Mouse (Mus musculus): ENCODE measurements around the gene Ctnna3.
A peak's percentile ranks its signal among the peaks of the same experiment; 100 is the strongest.
"Not testable (repeated sequence)": the region's sequence is repeated elsewhere in the genome, so short reads cannot be mapped to it uniquely, and the experiment has no call there.

Gene Ctnna3

DNA sequence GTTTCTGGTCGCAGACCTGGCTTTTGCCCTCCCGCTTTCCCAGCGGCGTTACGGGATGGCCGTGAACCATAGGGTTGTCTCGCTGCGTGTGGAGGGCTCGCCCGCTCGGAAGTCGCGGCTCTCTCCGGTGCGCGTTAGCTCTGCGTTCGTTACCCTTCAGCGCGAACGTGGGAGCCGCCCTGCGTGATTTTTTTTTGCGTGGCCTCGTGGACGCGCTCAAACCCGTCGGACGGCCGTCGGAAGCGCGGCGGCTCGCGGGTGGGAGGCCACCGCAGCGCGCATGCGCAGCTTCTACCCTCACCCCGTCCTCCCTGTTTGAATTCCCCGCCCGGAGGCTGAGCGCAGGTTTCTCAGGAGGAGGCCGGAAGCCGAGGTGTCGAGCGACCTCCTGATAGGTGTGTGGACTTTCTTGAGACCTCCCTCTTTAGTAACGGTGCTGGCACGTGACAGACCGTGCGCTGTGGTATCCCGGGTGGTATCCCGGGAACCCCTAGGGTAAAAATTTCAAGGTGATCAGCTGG is at the start of gene Ctnna3:
TSS of gene Ctnna3 (plus strand) at position 314 of the 521 bp plus-strand sequence.
- DNase-seq (ENCODE audit: low read depth, low spot score) = peak; percentile 98

DNA sequence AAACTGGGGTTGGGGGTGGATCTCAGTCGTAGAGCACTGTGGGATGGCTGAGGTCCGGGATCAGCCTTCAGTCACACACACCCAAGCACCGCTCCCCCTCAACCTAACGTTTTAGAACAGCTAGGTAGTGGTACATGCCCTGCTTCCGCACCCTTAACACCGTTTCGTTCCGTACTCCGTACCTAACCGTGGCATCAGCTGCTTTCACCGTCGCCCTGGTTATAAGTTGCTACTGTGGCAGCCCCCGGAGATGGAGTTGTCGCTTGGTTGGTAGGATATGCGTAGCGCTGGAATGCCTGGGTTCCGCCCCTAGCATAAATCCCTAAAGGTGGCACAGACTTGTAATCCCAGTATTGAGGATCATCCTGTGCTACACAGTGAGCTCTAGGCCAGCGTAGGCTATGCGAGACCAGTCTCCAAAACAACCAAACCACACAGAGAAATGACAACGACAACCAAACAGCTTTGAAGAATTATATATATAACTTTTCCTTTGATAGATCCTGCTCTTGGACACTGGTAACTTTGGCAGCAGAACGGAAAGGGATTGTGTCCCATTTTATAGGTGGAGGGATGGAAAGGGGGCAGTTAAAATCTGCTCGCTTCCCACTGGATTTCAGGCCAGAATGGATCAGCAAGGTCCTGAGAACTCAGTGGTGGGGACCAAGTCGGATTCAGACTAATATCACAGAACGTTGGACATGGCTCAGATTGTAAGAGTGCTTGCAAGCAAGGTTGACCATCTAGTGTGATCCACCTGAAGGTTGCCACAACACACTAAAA is 48.2 kb upstream of the Ctnna3 start, which contains the start of gene Sirt1:
TSS of gene Sirt1 (minus strand) at position 207 of the 783 bp plus-strand sequence.
- DNase-seq (ENCODE audit: low read depth, low spot score) = peak; percentile 16

DNA sequence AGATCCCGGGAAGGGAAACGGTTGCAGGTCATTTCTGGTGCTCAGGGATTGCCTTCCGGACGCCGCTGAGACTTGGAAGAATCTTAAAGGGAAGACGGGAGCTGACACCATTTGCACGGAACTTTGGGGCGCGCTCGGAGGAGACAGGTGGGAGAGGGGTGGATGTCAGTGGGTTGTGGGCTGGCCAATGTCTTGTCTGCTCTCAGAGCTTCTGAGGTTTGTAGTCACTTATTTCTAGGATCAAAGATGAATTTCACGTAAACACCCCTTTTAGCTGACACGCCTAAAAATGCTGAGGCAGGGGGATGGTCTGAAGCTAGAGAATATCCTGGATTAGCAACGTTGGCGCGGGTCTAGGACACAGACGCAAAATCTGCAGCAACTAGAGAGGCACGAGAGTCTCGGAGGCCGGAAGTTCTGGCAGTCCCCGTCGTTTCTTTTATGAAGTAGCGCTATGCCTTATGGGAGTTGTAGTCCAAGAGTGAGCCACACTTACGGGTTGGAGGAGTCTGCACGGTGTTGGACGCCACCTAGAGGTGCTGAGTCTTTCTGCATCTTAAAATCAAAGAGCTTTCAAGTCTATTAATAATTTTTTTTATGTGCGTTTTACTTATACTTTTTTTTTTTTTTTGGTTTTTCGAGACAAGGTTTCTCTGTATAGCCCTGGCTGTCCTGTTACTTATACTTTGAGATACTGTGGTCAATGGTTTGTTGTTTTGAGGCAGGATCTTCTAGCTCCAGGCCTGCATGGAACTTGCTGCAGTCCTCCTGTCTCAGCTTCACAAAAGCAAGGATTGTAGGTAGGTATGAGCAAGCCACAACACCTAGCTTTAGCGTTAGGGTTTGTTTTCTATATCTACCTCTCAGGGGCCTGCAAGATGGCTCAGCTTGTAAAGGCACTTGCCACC is 47.3 kb upstream of the Ctnna3 start, which contains the start of gene Dnajc12:
TSS of gene Dnajc12 (plus strand) at position 72 of the 908 bp plus-strand sequence.
- DNase-seq (ENCODE audit: low read depth, low spot score) = peak; percentile 99

DNA sequence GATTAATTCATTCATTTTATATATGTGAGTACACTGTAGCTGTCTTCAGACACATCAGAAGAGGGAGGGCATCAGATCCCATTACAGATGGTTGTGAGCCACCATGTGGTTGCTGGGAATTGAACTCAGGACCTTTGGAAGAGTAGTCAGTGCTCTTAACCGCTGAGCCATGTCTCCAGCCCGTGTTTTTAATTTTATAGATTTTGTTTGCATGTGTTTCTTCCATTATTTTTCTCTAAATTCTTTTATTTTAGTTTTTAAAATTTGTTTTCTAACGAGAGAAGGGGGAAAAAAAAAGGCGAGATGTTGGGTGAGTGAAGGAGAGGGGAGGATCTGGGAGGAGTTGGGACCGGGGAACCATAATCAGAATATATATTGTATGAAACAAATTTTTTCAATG is 44.0 kb upstream of the Ctnna3 start:
- DNase-seq (ENCODE audit: low read depth, low spot score) = not testable (repeated sequence)

DNA sequence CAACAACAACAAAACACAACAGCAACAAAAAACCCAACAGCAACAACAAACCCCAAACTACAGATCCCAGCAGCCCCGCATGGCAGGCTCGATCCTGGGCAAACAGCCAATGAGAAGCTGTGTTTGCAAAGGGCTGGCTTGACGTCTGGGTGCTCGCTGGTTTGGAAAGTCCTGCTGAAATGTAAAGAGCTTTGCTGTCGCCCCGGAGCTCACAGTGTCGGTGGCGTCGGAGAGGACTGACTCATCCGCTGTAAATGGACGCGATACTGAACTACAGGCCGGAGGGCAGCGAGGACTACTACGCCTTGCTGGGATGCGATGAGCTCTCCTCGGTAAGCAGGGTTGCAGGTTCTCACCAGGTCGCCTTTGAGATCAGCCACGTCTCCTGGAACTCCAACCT is 43.5 kb upstream of the Ctnna3 start:
- DNase-seq (ENCODE audit: low read depth, low spot score) = peak; percentile 87

DNA sequence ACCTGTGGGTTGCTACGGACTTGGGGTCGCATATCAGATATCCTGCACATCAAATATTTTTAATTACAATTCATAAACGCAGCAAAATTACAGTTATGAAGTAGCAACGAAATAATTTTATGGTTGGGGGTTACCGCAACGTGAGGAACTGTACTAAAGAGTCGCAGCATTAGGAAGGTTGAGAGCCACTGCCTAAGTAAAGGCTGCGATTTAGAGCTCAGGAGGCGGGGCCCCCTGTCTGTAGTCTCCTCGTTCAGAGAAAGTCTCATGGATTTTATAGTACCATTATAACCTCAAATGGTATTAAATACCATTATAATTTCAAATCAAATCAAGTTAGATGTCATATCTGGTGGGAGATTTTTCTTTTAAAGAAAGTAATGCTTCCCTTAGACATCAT is 42.9 kb upstream of the Ctnna3 start:
- DNase-seq (ENCODE audit: low read depth, low spot score) = no peak

DNA sequence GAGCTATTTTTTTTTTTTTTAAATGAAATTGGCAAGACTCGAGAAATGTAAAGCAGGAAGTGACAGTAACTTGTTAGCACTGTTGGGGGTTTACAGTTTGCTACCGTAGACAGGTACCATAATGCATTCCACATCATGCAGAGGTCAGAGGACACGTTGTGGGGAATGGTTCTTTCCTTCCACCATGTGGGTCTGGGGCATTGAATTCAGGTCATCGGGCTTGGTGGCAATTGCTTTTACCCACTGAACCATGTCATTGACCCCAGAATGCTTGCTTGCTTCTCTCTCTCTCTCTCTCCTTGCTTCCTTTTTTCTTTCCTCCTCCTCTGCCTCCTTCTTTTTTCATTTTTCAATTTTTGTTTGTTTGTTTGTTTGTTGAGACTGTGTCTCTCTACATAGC is 41.0 kb upstream of the Ctnna3 start:
- no peak for DNase-seq (ENCODE audit: low read depth, low spot score)

DNA sequence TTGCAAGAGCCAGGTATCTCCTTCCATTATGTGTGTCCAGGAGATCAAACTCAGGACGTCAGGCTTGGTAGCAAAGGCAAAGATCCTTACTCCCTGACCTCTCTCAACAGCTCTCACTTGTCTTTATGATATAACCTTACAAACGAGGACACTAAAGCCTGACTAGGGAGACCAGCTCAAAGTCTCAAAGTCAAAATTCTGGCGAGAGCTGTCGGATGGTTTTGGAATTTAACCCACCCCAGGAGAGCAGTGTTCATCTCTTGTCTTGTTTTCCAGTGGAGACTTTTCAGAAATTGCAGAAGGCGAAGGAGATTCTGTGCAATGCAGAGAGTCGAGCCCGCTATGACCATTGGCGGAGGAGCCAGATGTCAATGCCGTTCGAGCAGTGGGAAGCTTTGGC is 32.9 kb upstream of the Ctnna3 start:
- DNase-seq (ENCODE audit: low read depth, low spot score) = no peak

DNA sequence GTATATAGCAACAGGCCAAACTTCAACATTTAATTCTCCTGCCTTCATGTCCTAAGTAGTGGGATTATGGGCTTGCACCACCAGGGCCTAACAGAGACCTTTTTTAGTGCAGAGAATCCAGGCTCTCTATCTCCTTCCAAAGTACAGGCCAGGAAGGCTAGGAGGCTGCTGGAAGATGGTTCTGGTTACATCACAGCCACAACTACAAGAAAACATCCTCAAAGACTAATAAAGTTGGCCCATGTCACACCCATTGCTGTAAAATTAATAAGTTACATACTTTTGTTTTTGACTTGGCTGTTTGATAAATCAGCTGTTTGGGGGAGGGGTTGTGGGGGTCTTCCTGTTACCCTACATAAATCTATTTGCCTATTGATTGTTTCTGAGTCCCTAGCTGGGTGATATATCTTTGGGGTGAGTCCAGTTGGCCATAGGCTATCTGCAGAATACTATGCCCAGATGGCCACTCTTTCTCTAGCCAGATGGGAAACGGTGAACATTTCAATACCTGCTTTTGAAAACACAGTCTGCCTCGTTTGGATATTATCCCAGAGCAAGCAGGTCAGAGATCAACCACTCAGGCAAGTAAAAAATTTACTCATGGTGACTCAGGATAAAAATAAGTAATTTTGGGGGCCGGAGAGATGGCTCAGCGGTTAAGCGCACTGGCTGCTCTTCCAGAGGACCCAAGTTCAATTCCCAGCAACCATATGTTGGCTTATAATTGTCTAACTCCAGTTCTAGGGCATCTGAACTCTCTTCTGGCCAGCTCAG is 27.0 kb upstream of the Ctnna3 start:
- DNase-seq (ENCODE audit: low read depth, low spot score) = no peak

DNA sequence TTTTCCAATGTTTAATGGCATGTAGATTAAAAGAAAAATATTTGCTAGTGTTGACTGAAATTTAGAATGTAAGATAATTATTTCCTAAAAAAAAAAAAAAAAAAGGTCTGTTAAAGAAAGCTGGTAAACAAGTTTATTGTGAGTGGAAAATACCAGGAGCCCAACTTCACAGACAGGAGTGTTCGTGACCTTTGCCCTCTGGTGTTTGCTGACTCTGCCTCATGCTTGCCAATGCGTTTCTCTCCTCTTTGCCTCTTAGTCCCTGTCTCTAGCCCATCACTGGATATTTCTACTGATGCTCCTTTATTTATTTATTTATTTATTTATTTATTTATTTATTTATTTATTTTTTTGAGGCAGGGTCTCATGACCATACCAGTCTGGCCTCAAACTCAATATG is 26.3 kb upstream of the Ctnna3 start:
- DNase-seq (ENCODE audit: low read depth, low spot score) = no peak

DNA sequence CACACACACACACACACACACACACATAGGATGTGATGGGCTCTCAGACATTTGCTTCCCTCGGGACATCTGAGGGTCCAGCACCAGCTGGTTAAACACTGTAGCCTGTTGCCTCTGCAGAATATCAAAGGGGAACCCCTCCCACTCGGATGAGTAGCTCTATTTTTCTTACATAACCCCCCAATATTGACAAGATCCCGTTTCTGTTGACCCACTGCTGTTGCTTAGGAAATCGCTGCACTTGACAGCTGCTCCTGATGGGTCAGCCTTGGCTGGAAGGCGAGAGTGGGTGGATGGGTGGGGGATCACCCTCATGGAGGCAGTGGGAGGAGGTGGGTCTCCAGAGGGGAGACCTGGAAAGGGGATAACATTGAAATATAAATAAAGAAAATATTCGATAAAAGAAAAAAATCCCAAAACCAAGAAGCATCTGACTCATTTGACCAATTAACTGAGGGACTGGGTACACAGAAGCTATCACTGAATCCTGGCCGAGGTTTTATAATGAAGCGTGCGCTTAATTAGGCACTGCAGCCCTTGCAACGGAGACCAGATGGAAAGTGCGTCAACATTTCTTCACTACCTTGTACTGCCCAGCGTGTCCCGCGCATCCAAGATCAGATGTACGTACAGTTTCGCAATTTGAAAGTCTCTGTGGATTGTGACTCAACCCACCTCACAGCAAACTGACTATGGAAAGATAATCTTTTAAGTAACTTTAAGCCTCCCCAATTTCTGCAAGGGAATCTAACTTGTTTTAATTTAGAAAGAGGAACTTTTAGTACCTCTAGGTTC is 19.5 kb upstream of the Ctnna3 start:
- DNase-seq (ENCODE audit: low read depth, low spot score) = no peak

DNA sequence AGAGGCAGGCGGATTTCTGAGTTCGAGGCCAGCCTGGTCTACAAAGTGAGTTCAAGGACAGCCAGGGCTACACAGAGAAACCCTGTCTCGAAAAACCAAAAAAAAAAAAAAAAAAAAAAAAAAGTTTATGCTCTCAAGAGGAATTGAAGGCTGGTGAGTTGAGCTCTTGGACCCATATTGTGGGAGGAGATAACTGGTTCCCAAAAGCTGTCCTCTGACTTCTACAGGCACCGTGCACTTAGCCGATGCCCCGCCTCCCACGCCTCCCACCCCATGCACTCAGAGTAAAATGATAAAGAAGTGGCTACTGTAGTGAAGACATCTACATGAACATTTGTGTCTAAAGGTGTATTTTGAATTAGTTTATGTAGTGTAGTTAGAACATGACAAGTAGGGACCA is 18.2 kb upstream of the Ctnna3 start:
- not testable (repeated sequence) for DNase-seq (ENCODE audit: low read depth, low spot score)

DNA sequence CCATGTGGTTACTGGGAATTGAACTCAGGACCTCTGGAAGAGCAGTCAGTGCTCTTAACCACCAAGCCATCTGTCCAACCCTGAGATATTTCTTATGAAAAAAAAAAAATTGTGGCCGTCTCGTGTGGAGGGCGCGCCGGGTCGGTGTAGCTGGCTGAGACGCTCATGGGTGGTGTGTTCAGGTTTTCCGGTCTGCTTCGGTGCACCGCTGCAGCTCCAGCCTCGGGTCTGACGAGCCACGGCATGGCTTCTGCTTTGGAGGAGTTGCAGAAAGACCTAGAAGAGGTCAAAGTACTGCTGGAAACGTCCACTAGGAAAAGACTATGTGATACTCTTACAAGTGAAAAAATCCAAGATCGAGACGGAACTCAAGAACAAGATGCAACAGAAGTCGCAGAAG is 17.1 kb upstream of the Ctnna3 start:
- DNase-seq (ENCODE audit: low read depth, low spot score) = no peak

DNA sequence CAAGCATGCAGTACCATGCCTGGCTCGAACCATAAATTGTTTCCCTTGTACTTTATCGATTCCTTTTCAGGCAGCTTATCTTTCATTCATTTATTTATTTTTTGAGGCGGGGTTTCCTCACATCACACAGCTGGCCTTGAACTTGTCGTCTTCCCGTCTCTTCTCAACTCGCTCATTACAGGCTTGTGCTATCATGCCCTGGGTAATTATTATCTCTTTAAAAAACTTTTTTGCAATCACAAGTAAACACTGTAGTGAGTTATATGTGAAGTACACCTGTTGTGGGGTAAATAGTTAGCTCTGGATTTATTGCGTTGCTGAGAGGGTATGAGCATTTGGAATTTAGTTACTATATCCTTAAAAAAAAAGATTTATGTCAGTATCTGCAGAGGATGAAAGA is 14.6 kb upstream of the Ctnna3 start:
- DNase-seq (ENCODE audit: low read depth, low spot score) = no peak

DNA sequence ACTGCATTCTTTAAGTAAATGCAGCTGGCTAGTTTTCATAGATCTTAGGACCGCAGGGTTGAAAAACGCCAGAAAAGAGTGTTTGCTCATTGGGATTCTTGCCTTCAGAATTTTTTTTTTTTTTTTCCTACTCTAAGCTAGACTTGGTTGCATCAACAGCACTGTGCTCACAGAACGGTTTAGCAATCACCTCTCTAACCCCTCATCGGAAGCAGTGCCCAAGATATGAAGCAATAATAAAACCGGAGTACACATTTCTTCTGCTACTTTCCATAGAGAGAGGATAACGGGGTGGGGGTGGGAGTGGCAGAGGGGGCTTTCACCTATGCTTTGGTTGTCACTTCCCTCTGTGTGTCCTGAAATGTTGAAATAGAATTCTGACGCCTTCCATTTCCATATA is 14.0 kb upstream of the Ctnna3 start:
- no peak for DNase-seq (ENCODE audit: low read depth, low spot score)

DNA sequence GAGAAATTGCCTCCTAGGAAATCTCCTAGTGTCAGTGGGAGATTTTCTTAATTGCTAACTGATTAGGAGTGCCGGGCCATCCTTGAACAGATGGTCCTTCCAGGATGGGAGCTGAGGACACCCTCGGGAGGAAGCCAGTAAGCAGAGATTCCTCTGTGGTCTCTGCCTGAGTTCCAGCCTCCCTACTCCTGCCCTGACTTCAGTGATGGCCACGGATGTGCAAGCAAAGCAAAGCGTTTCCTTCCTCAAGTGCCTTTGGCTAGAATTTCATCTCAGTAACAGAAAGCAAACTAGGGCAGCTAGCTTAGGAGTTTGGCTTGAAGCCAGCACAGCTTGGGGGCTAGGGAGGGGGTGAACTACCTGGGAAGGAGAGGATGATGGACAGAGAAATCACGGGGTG is 12.8 kb upstream of the Ctnna3 start:
- no peak for DNase-seq (ENCODE audit: low read depth, low spot score)

DNA sequence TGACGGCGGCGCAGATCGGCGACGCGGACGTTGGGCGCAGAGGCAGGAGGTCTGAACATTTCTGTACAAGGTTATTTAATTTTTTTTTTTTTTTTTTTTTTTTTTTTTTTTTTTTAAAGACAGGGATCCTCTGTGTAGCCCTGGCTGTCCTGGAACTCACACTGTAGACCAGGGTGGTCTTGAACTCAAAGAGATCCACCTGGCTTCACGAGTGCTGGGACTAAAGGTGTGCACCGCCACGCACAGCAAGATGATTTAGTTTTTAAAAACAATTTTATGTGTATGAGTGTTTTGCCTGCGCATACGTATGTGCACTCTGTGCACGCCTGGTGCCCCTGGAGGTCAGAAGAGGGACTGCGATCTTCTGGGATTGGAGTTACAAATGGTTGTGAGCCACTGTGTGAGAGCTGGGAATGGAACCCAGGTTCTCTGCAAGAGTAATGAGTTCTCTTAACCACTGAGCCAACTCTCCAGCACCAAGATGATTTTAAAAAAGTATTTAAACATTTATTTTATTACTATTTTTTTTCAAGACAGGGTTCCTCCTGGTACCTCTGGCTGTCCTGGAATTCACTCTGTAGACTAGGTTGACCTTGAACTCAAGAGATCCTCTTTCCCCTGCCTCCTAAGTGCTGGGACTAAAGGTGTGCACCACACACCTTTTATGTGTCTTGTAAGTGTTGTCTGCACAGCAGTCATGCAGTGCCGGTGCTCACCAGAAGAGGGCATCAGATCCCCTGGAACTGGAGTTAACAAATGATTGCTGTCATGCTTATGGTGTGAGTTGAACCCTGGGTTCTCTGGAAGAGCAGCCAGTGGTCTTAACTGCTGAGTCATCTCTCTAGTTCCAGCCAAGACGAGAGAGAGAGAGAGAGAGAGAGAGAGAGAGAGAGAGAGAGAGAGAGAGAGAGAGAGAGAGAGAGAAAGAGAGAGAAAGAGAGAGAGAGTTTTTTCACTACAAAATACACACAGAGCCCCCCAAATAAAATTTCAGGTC is 7.9 kb upstream of the Ctnna3 start, which contains the start of gene Gm7075:
TSS of gene Gm7075 (minus strand) at position 51 of the 997 bp plus-strand sequence.
- DNase-seq (ENCODE audit: low read depth, low spot score) = peak; percentile 93

DNA sequence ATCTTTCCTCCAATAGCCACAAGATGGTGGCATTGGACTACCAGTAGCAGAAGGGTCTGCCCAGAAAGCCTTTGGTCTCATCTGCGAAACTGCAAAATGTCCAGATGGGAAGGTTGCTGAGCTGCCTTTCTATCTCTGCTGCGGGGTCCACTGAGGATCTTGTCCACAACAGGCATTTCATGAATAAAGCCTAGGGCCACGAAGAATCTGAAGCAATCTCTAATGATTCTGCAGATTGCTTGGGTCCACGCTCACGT is 7.2 kb upstream of the Ctnna3 start:
- no peak for DNase-seq (ENCODE audit: low read depth, low spot score)

DNA sequence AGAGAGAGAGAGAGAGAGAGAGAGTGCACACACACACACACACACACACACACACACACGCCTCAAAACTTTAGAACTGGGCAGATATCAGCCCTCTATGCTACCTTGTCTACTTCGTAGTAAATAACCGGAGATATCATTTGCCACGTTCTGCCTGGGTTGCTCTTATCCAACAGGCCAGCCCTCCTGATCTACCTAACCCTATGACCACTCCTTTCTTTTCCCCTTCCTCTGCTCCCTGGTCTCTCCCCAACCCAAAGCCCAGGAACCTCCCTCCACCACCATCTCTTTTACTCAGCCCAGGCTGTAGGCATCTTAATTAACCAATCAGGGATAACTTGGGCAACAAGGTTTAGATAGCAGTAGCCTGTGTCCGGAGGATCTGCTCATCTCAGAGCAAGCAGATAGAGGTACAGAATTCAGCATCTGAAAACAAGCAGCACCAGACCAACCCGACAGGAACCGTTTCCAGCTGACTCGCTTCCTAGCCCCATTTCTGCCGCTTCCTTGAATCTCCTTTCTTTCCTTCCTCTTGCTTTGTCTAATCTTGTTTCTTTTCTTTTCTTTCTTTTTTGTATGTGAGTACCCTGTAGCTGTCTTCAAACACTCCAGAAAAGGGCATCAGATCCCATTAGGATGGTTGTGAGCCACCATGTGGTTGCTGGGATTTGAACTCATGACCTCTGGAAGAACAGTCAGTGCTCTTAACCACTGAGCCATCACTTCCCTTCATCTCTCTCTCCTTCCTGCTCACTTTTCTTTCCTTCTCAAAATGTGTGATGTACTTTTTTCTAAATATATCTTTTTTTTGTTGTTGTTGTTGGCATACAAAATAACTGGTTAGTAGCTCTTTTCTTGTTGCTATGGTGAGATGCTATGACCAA is 6.1 kb upstream of the Ctnna3 start:
- DNase-seq (ENCODE audit: low read depth, low spot score) = peak; percentile 28

All from R1 (cell line).